Mouse (Mus musculus) lung, adult 2 months (tissue): ENCODE data around the gene Gm20696. TPM values are rescaled to one million over a fixed set of nuclear protein-coding genes. Genes with fewer than 3 reads are reported as not detected.

ENCODE experiments used
- DNase-seq: peaks from one replicate; pipeline ENCODE4 v3.0.0; 2022
- H3K4me1 ChIP-seq: fragments of 200-500 bp; 2 replicates; pipeline ENCODE4 v1.6.1; 2011; ENCODE audit warnings: low read length; ENCODE audit not compliant: control insufficient read depth, insufficient read depth
- H3K4me3 ChIP-seq: fragments of 200-500 bp; replicated peaks from 2 replicates; pipeline ENCODE3; 2011; ENCODE audit warnings: low read depth, mild to moderate bottlenecking, control low read depth, low read length; ENCODE audit errors: extremely low read depth
- CTCF ChIP-seq: fragments of 200-500 bp; IDR thresholded peaks from 2 replicates; pipeline ENCODE4 v1.5.1; 2011; ENCODE audit warnings: mild to moderate bottlenecking, low read length, control low read depth; ENCODE audit not compliant: insufficient read depth
- POLR2A ChIP-seq: fragments of 200-500 bp; IDR thresholded peaks from 2 replicates; pipeline ENCODE4 v1.6.1; 2011; ENCODE audit warnings: low read depth, mild to moderate bottlenecking, control low read depth, low read length, borderline replicate concordance; ENCODE audit errors: extremely low read depth
- WGBS: fragments of 180-500 bp; shearing (Covaris S2); methylation state at CpG from one replicate; pipeline ENCODE4 v1.1.7; 2018; 5-methylcytosine and 5-hydroxymethylcytosine counted together
- polyA plus RNA-seq: library from polyadenylated mRNA; depleted of rRNA; stranded (reverse); fragments of >200 nt; gene quantifications from 2 replicates; pipeline ENCODE4 v1.2.3, GENCODE M21; 2012

Gm20696 gene
- polyA plus RNA-seq, 1 experiment = 1.4 TPM

DNA sequence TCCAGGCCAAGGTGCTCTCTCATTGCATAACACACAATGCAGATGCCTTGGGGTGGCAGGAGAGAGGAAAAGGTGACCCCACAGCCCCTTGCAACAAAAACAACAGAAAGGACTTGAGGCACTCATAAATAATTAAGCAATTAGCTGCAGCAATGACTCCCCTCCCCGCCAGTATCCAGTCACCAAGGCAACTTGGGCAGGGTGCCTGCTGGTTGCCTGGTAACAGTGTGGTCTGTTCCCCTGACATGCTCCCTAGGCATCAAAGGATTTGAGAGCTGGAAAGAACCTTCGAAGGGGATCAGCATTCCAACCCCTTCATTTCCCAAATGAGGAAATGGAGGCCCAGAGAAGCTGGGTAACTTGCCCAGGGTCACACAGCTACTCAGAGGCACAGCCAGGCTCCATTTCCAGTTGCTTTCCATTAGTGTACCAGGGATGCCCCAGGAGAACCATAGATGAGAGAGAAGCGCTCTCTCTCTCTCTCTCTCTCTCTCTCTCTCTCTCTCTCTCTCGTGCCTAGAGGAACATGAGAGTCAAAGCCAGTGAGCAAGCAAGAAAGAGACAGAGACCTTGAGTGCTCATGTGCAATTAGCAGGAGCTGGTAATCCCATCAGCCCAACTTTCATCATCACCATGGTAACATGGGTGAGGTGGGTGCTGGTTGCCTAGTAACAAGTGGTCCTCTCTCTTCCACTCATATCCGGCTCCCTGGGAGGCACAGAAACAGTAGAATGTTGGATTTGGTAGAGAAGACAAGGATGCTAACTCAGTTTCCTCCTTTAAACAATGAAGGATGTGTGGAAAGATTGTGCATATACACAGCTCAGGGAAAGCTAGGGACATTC is 3.1 kb upstream of the Gm20696 start:
- peaks cover 3% of the 10 kb centered on the region for H3K4me1 ChIP-seq
- TF ChIP-seq CTCF = no peak
- no peak for TF ChIP-seq POLR2A
- H3K4me3 ChIP-seq = no peak overlapping the region
- DNase-seq = no peak
- 65% methylated on average over 5 of the region's 5 CpGs for WGBS

DNA sequence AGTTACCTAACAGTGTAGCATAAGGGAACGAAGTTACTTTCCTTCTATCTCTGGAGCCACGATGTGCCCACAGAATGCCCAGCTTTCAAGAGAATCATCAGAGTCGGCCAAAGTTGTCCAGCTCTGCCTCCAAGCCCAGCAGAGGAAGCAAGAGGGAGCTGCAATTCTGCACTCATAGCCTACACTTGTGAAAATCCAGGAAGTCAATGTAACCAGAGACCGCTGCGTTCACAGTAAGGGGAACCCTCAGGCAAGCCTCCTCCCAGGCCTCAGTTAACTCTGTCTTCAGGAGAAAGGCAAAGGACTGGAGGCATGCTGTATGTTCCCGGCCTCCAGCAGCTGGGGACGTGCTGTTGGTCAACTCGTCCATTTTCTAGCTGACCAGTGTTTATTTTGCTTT is 693 bp upstream of the Gm20696 start:
- 47% methylated on average over 8 of the region's 8 CpGs for WGBS
- Histone ChIP-seq H3K4me3 (no peak overlapping the region), H3K4me1 (peaks cover 3% of the 10 kb centered on the region)
- TF ChIP-seq CTCF (no peak), POLR2A (no peak)
- DNase-seq = no peak

DNA sequence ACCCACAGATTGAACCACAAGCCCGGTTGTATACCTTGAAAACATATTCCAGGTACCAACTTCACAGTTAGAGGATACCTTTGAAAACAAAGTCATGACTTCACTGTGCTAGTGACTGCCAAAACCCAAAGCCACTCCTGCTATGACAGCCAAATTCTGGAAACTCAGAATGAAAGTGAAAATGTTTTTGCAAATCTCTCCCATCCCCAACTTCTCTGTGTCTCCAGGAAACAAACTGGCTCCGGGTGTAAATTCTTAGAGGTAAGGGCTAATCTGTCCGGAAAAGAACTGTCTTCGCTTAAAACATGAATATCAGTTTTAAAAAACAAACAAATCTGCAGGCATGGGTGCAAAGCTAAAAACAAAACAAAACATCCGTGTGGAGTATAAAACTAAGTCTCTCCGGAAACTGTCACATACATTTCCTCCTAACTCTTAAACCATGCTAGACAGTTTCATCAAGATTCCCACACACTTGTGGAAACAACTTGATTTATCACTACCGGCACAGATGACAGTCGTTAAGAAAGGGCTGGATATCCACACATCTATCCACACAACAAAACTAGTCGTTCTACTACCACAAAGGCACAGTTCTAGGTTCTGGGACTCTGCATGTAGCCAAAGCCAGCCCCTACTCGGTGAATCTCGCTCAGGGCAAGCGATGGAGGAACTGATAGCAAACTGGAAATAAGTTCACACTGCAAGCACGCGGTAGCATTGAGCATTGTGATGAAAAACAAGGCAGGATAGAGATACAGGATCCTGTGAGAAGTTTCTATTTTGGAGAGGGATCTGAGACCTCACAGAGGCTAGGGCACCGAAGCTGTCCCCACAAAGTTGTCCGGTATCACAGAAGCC is 910 bp downstream of the Gm20696 start:
- Histone ChIP-seq H3K4me1 (peaks cover 3% of the 10 kb centered on the region), H3K4me3 (peak overlapping the region; percentile 78)
- 7% methylated on average over 16 of the region's 16 CpGs for WGBS
- DNase-seq = no peak
- TF ChIP-seq POLR2A (no peak), CTCF (no peak)

DNA sequence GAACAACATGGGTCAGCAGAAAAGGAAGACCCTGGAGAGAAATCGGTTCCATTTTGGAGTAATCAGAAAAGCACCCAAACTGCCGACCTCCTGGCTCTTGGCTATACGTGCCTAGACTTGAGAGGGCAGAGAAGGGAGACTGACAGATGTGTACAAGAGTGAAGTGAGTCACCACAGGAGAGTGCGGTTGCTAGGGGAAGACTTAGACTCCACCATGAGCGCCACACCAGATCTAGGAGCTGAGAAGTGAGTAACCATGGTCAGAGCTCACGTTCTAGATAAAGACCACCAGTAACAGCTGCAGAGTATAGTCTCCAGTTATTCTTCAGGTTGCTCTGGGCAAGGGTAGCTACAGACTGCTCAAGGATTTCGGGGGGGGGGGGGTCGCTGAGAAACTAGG is 3.4 kb downstream of the Gm20696 start:
- H3K4me3 ChIP-seq = no peak overlapping the region
- WGBS = 79% methylated on average over 8 of the region's 8 CpGs
- DNase-seq = no peak
- peaks cover 3% of the 10 kb centered on the region for H3K4me1 ChIP-seq
- TF ChIP-seq POLR2A = no peak

DNA sequence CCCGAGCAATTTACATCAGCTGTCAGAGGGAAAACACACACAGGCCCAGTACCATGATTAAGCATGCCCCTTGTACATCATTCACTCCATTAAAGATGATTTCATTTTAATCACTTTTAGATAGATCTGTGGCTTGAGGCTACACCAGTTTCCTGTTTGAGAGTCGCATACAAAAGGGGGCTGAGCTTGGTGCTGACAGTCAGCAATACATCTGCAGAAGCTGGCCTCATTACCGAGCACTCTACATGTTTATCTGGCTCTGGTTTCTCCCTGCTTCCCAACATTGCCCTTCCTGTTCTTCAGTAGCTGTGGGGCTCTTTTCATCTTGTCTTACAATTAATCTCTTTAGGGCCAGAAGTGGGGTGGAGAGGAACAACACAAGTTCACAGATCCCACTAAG is 6.2 kb downstream of the Gm20696 start:
- no peak for DNase-seq
- 35% methylated on average over 3 of the region's 3 CpGs for WGBS
- TF ChIP-seq CTCF (no peak), POLR2A (no peak)
- Histone ChIP-seq H3K4me1 (peaks cover 5% of the 10 kb centered on the region; the same call in 1 of the 2 replicates), H3K4me3 (no peak overlapping the region)

DNA sequence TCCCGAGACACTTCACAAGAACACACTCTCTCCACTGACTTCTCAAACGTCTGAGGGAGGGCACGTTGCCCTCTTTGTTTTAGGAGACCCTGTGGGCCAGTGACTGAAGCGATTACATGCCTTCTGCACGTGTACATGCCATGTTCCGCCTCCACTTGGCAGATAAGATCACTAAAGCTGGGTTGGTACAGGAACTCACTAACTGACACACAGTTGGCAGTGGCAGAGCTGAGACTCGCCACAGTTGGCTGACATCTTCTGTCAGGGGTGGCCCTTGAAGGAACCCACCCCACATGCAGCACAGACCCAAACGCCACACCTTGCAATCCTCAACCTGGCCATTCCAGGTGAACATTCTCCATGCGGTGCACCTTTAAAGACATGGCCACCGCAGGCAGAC is 8.0 kb downstream of the Gm20696 start:
- TF ChIP-seq POLR2A (no peak), CTCF (no peak)
- Histone ChIP-seq H3K4me1 (peaks cover 5% of the 10 kb centered on the region; the same call in 1 of the 2 replicates), H3K4me3 (no peak overlapping the region)
- DNase-seq = no peak
- 72% methylated on average over 10 of the region's 10 CpGs for WGBS

DNA sequence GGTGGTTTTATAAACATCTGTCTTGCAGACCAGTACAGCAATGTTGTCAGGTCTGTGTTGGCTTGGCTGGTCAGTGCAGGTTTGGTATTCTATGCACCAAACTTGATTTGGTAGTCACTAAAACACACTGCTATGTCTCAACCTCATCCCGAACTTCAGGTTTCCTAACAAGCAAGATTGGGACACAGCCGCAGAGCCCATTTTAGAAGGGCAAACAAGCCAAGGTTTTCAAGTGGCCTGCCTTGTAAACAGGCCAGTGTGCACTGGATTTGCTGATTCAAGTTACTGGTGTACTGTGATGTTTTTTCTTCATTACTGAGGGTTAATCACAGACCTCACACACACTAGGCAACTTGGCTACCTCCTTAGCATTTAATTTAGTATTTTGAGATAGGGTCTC is 10.5 kb downstream of the Gm20696 start:
- Histone ChIP-seq H3K4me1 (peaks cover 5% of the 10 kb centered on the region; the same call in 1 of the 2 replicates), H3K4me3 (no peak overlapping the region)
- WGBS = 78% methylated on average over 2 of the region's 2 CpGs
- TF ChIP-seq CTCF (no peak), POLR2A (no peak)
- DNase-seq = no peak

DNA sequence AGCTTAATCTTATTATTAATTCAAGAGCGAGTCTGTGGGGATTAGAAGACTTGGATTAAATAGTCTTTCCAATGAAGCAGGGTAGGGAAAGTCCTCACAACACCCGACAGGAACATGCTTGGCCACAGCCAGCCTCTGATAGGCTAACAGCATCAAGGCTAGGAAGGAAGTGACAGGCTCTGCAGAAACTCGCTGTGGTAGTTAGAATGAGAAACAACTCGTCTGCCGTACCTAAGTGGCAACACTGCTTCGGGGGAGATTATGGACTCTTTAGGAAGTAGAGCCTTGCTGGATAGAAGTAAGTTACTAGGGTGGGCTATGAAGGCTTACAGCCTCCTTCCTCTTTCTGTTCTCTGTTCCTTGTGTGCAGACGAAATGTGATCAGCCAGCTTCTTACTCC is 11.1 kb downstream of the Gm20696 start:
- H3K4me3 ChIP-seq = no peak overlapping the region
- TF ChIP-seq POLR2A (no peak), CTCF (no peak)
- no peak for DNase-seq
- peaks cover 5% of the 10 kb centered on the region; the same call in 1 of the 2 replicates for H3K4me1 ChIP-seq
- WGBS = 37% methylated on average over 7 of the region's 7 CpGs

DNA sequence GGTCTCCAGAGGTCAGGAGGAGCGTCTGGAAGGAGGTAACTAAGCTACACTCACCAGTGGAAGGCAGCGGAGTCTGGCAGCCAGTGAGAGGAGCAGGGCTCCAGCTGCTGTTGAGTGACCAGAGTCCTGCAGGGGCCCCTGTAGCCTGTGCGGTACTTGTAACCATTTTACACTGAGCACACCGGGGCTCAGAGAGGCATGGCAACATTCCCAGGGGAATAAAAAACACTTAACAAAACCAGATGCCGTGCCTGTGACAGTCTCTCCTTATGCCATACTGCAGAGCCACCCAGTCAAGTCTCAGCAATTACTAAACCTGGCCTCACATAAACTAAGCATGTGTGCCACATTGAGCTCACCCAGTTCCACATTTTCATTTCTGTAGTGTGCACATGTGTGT is 12.3 kb downstream of the Gm20696 start:
- H3K4me3 ChIP-seq = no peak overlapping the region
- H3K4me1 ChIP-seq = peaks cover 9% of the 10 kb centered on the region; the same call in 1 of the 2 replicates
- no peak for DNase-seq
- TF ChIP-seq POLR2A (no peak), CTCF (no peak)
- WGBS = 58% methylated on average over 5 of the region's 5 CpGs

DNA sequence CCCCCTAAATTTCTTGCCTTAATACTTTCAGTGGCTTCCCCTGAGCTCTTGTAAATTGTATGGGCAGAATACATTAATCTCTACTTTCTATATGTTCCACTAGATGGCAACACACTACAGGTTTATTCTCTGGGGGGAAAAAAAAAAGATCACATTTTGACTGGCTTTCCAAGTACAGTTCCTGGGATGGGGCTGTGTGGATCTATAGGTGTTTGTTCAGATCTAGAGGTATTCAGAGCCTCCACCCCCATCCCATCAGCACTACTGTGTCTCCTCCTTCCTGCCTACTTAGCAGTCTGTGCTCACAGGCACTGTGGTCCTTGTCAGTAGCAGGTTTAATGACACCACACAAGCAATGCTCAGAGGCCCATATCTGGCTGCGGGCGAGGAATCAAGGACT is 14.3 kb downstream of the Gm20696 start:
- WGBS = 83% methylated on average over 2 of the region's 2 CpGs
- TF ChIP-seq CTCF = no peak
- no peak for TF ChIP-seq POLR2A
- Histone ChIP-seq H3K4me1 (peaks cover 15% of the 10 kb centered on the region), H3K4me3 (no peak overlapping the region)
- no peak for DNase-seq
